Mouse (Mus musculus) megakaryocyte, embryonic 14.5 days (primary cell): ENCODE data around the gene Gm15293.
"Not testable (repeated sequence)": the region's sequence is repeated elsewhere in the genome, so short reads cannot be mapped to it uniquely, and the experiment has no call there.

Experiments used
- FLI1 ChIP-seq: IDR thresholded peaks from 2 replicates; pipeline ENCODE4 v1.6.1; 2012; ENCODE audit warnings: low read length, inconsistent platforms, mixed read lengths
- GATA1 ChIP-seq: IDR thresholded peaks from 3 replicates; pipeline ENCODE4 v1.6.1; 2012; ENCODE audit warnings: mixed read lengths, low read length, inconsistent platforms, borderline replicate concordance

DNA sequence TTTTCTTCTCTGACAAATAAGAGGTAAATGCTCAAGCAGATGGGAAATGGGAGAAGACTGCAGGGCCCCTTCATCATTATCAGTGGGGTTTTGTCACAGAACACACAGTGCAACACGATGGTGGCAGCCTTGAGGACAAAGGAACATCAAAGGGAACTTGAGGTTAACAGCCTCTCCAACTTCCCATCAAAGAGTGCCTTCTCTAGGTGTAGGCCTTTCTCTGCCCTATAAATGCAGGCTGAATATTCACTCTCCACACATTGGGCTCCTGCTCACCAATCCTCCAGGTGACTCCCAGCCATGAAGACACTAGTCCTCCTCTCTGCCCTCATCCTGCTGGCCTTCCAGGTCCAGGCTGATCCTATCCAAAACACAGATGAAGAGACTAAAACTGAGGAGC, 10.0 kb upstream of the Gm15293 start, which contains the start of gene Defa31:
- TF ChIP-seq GATA1, FLI1: not testable (repeated sequence)
